Mouse (Mus musculus): ENCODE results near the gene Prr19. TPM values are rescaled to one million over a fixed set of nuclear protein-coding genes. Genes with fewer than 3 reads are reported as not detected.
A peak's percentile ranks its signal among the peaks of the same experiment; 100 is the strongest.

The Prr19 gene
- polyA plus RNA-seq, 1 experiment = not detected

DNA sequence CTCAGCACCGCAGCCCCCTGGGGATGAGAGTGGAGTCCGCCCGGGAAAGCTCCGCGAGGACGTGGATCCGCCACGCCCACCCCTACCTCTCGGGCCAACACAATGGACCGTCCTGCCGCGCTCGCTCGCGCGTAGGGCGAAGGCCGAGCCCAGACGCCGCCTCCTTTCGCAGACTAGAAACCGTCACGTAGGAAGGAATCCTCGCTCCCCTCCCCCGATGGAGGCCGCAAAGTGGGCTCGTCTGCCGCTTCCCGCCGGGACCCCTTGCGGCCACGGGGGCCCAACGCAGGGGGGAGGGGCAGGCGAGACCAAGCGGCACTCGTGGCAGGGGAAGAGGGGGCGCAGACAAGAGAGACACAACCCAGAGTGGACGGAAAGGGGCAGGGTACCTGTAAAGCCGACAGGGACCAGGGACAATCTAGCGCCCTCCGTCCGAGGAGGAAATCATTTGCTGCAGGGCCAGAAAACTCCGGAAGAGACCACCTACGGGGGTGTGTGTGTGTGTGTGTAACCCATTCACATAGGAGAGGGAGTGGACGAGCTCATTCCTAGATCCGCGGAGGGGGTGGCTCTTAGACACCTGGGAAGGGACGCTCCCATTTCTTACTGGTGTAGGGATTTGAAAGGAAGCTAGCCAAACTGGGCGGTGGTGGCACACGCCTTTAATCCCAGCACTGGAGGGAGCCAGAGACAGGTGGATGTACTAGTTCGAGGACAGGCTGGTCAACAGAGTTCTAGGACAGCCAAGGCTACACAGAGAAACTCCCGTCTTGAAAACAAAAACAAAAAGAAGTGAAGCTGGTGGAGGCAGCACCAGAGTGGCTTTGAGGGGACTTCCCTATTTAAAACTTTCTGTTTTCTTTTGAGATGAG, 3.5 kb upstream of the Prr19 start, which contains the start of gene Pafah1b3:
Gene Pafah1b3, minus strand, starts transcription at position 533 of the 872 bp plus-strand sequence.
- H3K36me3 ChIP-seq (ENCODE audit: control insufficient read depth) = peaks cover 23% of the 10 kb centered on the region
- no peaks in the 10 kb centered on the region for H3K9me3 ChIP-seq (ENCODE audit: control insufficient read depth, low read length)
- peaks cover 25% of the 10 kb centered on the region for H3K4me1 ChIP-seq (ENCODE audit: control insufficient read depth)
- peak within 1 kb of the TSS; percentile 75 for H3K4me3 ChIP-seq (replicated peaks)
- no peak for TF ChIP-seq GATA1 (IDR thresholded peaks at IDR 0.05; ENCODE audit: low read length)
- no peak for TF ChIP-seq TAL1 (IDR thresholded peaks at IDR 0.05; ENCODE audit: low read length)
- peaks cover 6% of the 10 kb centered on the region for H3K27me3 ChIP-seq (ENCODE audit: control insufficient read depth)

DNA sequence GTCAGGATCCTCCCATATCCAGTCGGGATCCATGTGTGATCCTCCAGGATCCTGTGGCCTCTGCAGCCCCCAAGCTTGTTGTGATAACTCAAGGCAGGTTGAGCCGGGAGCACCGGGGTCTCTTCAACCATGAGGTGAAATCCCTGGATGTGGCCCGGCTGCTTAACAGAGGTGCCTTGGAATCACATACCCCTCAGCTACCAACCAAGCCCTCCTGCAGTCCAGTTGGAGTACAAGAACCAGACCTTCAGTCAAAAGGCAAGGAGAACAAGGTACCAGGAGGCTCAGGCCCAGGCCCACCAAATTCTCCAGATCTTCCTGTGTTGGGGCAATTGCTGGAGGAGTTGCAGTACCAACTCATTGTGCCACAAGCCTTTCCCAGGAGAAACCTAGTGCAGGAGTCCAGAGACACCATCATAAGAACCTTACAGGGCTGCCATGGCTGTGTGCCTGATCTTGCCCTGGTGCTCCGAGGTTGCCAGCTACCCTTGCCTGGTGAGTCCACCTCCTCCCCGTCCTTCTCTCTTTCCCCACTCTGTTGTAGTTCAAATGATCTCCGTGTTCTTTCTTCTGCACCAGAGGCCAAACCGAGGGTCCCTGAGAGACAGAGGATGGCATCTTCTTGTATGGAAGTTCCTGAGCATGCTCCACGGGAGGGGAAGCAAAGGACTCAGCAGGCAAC, 1.9 kb downstream of the Prr19 start:
- no peaks in the 10 kb centered on the region for H3K9me3 ChIP-seq (ENCODE audit: control insufficient read depth, low read length)
- H3K36me3 ChIP-seq (ENCODE audit: control insufficient read depth) = no peaks in the 10 kb centered on the region
- no peak overlapping the region for H3K4me3 ChIP-seq (replicated peaks)
- peaks cover 12% of the 10 kb centered on the region for H3K4me1 ChIP-seq (ENCODE audit: control insufficient read depth)
- peaks cover 58% of the 10 kb centered on the region for H3K27me3 ChIP-seq (ENCODE audit: control insufficient read depth)
- TF ChIP-seq GATA1 (IDR thresholded peaks at IDR 0.05; ENCODE audit: low read length) = no peak
- TF ChIP-seq TAL1 (IDR thresholded peaks at IDR 0.05; ENCODE audit: low read length) = no peak

DNA sequence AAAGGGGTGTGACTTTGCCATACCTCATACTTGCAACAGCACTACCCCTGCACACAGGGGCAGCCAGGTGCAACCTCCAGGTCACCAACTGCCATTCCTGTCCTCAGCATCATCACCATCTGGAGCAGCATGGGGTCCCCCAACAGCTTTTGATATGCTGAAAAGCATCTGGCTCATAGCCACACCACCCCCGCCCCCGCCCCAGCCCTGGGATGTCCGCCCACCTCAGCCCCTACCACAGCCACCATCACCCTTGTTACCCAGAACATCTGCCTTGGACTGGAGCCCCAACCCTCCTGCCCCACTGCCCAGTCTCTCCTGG, 2.4 kb downstream of the Prr19 start:
- no peaks in the 10 kb centered on the region for H3K36me3 ChIP-seq (ENCODE audit: control insufficient read depth)
- H3K4me1 ChIP-seq (ENCODE audit: control insufficient read depth) = peaks cover 11% of the 10 kb centered on the region
- peaks cover 63% of the 10 kb centered on the region for H3K27me3 ChIP-seq (ENCODE audit: control insufficient read depth)
- H3K9me3 ChIP-seq (ENCODE audit: control insufficient read depth, low read length) = no peaks in the 10 kb centered on the region
- no peak overlapping the region for H3K4me3 ChIP-seq (replicated peaks)
- TF ChIP-seq GATA1 (IDR thresholded peaks at IDR 0.05; ENCODE audit: low read length) = no peak
- no peak for TF ChIP-seq TAL1 (IDR thresholded peaks at IDR 0.05; ENCODE audit: low read length)

DNA sequence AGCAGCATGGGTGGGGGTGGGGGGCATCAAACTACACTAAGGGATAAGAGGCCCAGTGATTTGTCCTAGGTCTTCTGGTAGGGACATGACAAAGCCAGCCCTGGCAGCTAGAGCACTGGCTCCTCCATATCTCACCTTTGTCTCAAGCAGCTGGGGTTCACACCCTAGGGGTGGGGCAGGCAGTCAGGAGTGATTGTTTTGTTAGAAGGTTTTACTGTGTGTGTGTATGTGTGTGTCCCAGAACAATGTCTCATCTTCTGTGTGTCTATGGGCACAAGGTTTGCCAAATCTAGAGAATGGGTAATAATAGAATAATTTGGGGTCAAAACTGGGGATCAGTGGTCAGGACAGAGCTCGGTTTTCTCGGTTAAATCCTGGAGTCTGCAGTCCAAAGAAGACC, 4.3 kb downstream of the Prr19 start:
- Histone ChIP-seq H3K4me1 (ENCODE audit: control insufficient read depth) (peaks cover 11% of the 10 kb centered on the region), H3K27me3 (ENCODE audit: control insufficient read depth) (peaks cover 78% of the 10 kb centered on the region), H3K4me3 (replicated peaks) (no peak overlapping the region), H3K9me3 (ENCODE audit: control insufficient read depth, low read length) (no peaks in the 10 kb centered on the region), H3K36me3 (ENCODE audit: control insufficient read depth) (no peaks in the 10 kb centered on the region)
- TF ChIP-seq GATA1 (IDR thresholded peaks at IDR 0.05; ENCODE audit: low read length) = no peak
- TF ChIP-seq TAL1 (IDR thresholded peaks at IDR 0.05; ENCODE audit: low read length) = no peak

DNA sequence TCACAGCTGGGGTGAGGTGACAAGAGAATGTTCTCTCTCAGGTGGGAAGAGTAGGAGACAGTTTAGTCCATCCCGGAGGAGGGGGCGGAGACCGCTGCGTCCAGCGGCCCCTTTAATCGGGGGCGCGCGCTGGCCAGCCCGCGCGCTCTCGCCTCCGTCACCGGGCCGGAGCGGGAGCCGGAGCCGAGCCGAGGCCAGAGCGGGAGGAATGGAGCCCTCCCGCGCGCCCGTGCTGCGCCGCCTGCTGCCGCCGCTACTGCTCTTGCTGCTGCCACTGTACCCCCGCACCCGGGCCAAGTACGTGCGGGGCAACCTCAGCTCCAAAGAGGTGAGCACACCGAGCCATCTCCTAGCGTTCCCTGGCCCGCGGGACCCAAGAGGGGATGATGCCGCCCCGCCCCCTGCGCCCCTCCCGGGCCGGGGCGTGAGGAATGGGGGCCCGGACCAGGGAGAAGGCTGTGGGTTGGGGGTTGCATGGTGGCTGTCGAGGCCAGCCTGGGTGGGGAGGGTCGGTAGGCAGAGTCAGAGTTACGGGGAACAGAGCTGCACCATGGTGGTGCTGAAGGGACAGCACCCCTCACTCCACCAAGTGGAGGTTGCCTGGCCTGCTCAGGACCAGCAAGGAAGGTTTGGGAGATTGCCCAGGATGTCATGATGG, 4.9 kb downstream of the Prr19 start, which contains the start of gene Tmem145:
Gene Tmem145, plus strand, starts transcription at position 151 of the 658 bp plus-strand sequence.
- peak within 1 kb of the TSS; percentile 19 for H3K4me3 ChIP-seq (replicated peaks)
- no peaks in the 10 kb centered on the region for H3K9me3 ChIP-seq (ENCODE audit: control insufficient read depth, low read length)
- peaks cover 9% of the 10 kb centered on the region for H3K4me1 ChIP-seq (ENCODE audit: control insufficient read depth)
- no peak for TF ChIP-seq TAL1 (IDR thresholded peaks at IDR 0.05; ENCODE audit: low read length)
- TF ChIP-seq GATA1 (IDR thresholded peaks at IDR 0.05; ENCODE audit: low read length) = no peak
- no peaks in the 10 kb centered on the region for H3K36me3 ChIP-seq (ENCODE audit: control insufficient read depth)
- peaks cover 79% of the 10 kb centered on the region for H3K27me3 ChIP-seq (ENCODE audit: control insufficient read depth)

DNA sequence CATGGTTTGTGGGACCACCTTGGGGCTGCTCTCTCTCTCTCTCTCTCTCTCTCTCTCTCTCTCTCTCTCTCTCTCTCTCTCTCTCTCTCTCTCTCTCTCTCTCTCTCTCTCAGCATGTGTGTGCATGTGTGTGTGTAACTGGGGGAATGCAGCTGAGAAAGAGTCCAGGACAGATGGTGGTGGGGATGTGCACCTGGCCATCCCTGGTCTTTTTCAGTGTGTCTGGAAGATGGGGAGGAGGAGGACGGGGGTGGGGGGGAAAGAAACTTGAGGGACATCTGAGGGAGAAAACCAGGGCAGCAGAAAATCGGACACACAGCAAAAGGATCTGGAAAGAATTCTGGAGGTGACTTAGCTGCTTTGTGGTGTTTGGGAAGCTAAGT, 5.4 kb downstream of the Prr19 start:
- H3K27me3 ChIP-seq (ENCODE audit: control insufficient read depth) = peaks cover 82% of the 10 kb centered on the region
- H3K4me1 ChIP-seq (ENCODE audit: control insufficient read depth) = peaks cover 7% of the 10 kb centered on the region
- TF ChIP-seq TAL1 (IDR thresholded peaks at IDR 0.05; ENCODE audit: low read length) = no peak
- no peak for TF ChIP-seq GATA1 (IDR thresholded peaks at IDR 0.05; ENCODE audit: low read length)
- no peak overlapping the region for H3K4me3 ChIP-seq (replicated peaks)
- H3K9me3 ChIP-seq (ENCODE audit: control insufficient read depth, low read length) = no peaks in the 10 kb centered on the region
- H3K36me3 ChIP-seq (ENCODE audit: control insufficient read depth) = no peaks in the 10 kb centered on the region

DNA sequence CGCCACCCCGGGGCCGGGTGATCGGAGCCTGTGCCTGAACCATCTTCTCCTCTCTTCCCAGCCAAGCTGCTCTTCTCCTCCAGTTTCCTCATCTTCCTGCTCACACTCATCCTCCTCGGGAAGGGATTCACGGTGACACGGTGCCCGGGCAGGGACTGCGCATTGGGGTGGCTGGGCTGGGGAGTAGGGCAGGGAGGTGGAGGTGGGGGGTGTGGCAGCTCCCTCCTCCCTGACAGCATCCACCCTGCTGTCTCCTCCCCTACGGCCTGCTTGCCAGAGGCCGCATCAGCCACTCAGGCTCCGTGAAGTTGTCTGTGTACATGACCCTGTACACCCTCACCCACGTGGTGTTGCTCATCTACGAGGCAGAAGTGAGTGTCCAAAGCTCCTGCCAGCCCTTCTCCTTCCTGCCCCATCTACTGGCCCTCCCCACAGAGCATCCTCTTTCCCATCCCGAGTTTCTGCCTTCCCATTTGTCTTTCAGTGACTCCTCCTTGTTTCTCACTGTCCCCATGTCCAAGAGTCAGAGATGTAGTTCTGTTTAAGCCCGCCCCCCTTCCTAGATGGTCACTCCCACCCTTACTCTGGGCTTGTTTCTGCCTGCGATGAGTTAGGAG, 7.6 kb downstream of the Prr19 start:
- no peaks in the 10 kb centered on the region for H3K9me3 ChIP-seq (ENCODE audit: control insufficient read depth, low read length)
- TF ChIP-seq TAL1 (IDR thresholded peaks at IDR 0.05; ENCODE audit: low read length) (no peak), GATA1 (IDR thresholded peaks at IDR 0.05; ENCODE audit: low read length) (no peak)
- peaks cover 92% of the 10 kb centered on the region for H3K27me3 ChIP-seq (ENCODE audit: control insufficient read depth)
- H3K4me3 ChIP-seq (replicated peaks) = no peak overlapping the region
- no peaks in the 10 kb centered on the region for H3K36me3 ChIP-seq (ENCODE audit: control insufficient read depth)
- H3K4me1 ChIP-seq (ENCODE audit: control insufficient read depth) = peaks cover 7% of the 10 kb centered on the region

DNA sequence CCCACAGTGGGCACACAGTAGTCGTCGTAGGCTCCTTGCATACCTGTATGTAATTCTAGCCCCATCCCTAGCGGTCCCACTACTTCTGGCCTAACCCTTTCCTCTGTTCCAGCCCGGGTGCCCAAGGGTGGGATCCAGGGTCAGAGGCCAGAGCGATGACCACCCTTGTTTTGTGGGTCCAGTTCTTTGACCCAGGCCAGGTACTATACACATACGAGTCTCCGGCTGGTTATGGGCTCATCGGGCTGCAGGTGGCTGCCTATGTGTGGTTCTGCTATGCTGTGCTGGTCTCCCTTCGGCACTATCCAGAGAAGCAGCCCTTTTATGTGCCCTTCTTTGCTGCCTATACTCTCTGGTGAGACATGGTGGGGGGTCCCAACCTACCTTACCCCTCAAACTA, 8.2 kb downstream of the Prr19 start:
- peaks cover 92% of the 10 kb centered on the region for H3K27me3 ChIP-seq (ENCODE audit: control insufficient read depth)
- H3K4me1 ChIP-seq (ENCODE audit: control insufficient read depth) = peaks cover 7% of the 10 kb centered on the region
- no peaks in the 10 kb centered on the region; the same call in 1 of the 2 replicates for H3K9me3 ChIP-seq (ENCODE audit: control insufficient read depth, low read length)
- no peaks in the 10 kb centered on the region for H3K36me3 ChIP-seq (ENCODE audit: control insufficient read depth)
- TF ChIP-seq GATA1 (IDR thresholded peaks at IDR 0.05; ENCODE audit: low read length) = no peak
- no peak for TF ChIP-seq TAL1 (IDR thresholded peaks at IDR 0.05; ENCODE audit: low read length)
- no peak overlapping the region for H3K4me3 ChIP-seq (replicated peaks)
